Mouse (Mus musculus) CH12.LX (cell line): ENCODE measurements at regions not wholly inside any gene's neighbourhood (a gene's known extent, or its start where the extent isn't known, plus 50 kb on each side); places are given as distances from the start of the nearest gene placed in this dataset.

Experiments
- DNase-seq: peaks from one replicate; pipeline ENCODE4 v3.0.0-alpha.2; 2013; ENCODE audit errors: extremely low read depth
- H3K27ac ChIP-seq: 2 replicates; pipeline ENCODE4 v1.5.1; 2012; ENCODE audit warnings: low read depth, mild to moderate bottlenecking, control low read depth, moderate library complexity; ENCODE audit not compliant: insufficient read depth
- H3K27me3 ChIP-seq: replicated peaks from 2 replicates; pipeline ENCODE3; 2012; ENCODE audit warnings: inconsistent platforms
- H3K36me3 ChIP-seq, 2 experiments: replicated peaks in 1 of 2; 2 replicates each; pipeline versions ENCODE3 to v1.6.1; 2012; ENCODE audit warnings: inconsistent platforms in 1 of 2, low read length in 1 of 2, mild to moderate bottlenecking in 1 of 2, mixed read lengths in 1 of 2, moderate library complexity in 1 of 2; ENCODE audit not compliant: control insufficient read depth in 1 of 2, insufficient read depth in 1 of 2
- H3K4me1 ChIP-seq, 2 experiments: 2 replicates each; pipeline ENCODE4 v1.6.1; 2012; ENCODE audit warnings: inconsistent platforms in 1 of 2, moderate library complexity in 1 of 2; ENCODE audit not compliant: insufficient read depth in 2 of 2, control insufficient read depth in 1 of 2
- H3K4me2 ChIP-seq: 2 replicates; pipeline ENCODE4 v1.6.1; 2012; ENCODE audit warnings: low read depth, mild to moderate bottlenecking, control low read depth; ENCODE audit not compliant: poor library complexity, insufficient read depth, severe bottlenecking
- H3K4me3 ChIP-seq, 3 experiments: fragments of 150-350 bp in 1 of 3; sonication (generic) in 1 of 3; replicated peaks in 1 of 3; 2 replicates each; pipeline versions ENCODE3 to v1.5.1; 2011 to 2012; ENCODE audit warnings: low read depth in 2 of 3, low read length in 2 of 3, mild to moderate bottlenecking in 2 of 3, moderate library complexity in 2 of 3, control low read depth in 1 of 3, improper control_type of control experiment in 1 of 3, inconsistent platforms in 1 of 3, mixed read lengths in 1 of 3; ENCODE audit not compliant: poor library complexity in 1 of 3
- H3K79me2 ChIP-seq: replicated peaks from 2 replicates; pipeline ENCODE4 v1.6.1; 2012; ENCODE audit warnings: mild to moderate bottlenecking, moderate library complexity; ENCODE audit not compliant: control insufficient read depth, poor library complexity, insufficient read depth, severe bottlenecking; ENCODE audit errors: extremely low read depth
- H3K9ac ChIP-seq: 2 replicates; pipeline ENCODE4 v1.6.1; 2012; ENCODE audit warnings: low read depth, mild to moderate bottlenecking, control low read depth, moderate library complexity; ENCODE audit not compliant: insufficient read depth
- H3K9me3 ChIP-seq: replicated peaks from 2 replicates; pipeline ENCODE3; 2012; ENCODE audit warnings: low read length, inconsistent platforms, mixed read lengths
- ELF1 ChIP-seq: IDR thresholded peaks from 2 replicates; pipeline ENCODE4 v1.6.1; 2014; ENCODE audit warnings: low read depth, mild to moderate bottlenecking, inconsistent platforms, low read length, improper control_type of control experiment
- HCFC1 ChIP-seq: IDR thresholded peaks from 2 replicates; pipeline ENCODE4 v1.6.1; 2012; ENCODE audit warnings: low read depth, mild to moderate bottlenecking, inconsistent platforms, low read length, improper control_type of control experiment
- IRF4 ChIP-seq: IDR thresholded peaks from 2 replicates; pipeline ENCODE4 v1.6.1; 2014; ENCODE audit warnings: low read depth, mild to moderate bottlenecking, inconsistent platforms, low read length, improper control_type of control experiment
- JUN ChIP-seq: IDR thresholded peaks from 2 replicates; pipeline ENCODE4 v1.6.1; 2011; ENCODE audit warnings: low read depth, mild to moderate bottlenecking, low read length, improper control_type of control experiment, moderate library complexity; ENCODE audit not compliant: insufficient read depth
- JUND ChIP-seq: conservative IDR thresholded peaks from 2 replicates; pipeline ENCODE4 v1.6.1; 2011; ENCODE audit warnings: low read depth, low read length, improper control_type of control experiment
- MEF2A ChIP-seq: IDR thresholded peaks from 2 replicates; pipeline ENCODE4 v1.6.1; 2014; ENCODE audit warnings: low read depth, mild to moderate bottlenecking, inconsistent platforms, low read length, improper control_type of control experiment, borderline replicate concordance
- MXI1 ChIP-seq: IDR thresholded peaks from 2 replicates; pipeline ENCODE4 v1.6.1; 2011; ENCODE audit warnings: mild to moderate bottlenecking, low read depth, low read length, improper control_type of control experiment
- PAX5 ChIP-seq: IDR thresholded peaks from 2 replicates; pipeline ENCODE4 v1.6.1; 2012; ENCODE audit warnings: low read length, inconsistent platforms, mixed read lengths
- POLR2A ChIP-seq: IDR thresholded peaks from 2 replicates; pipeline ENCODE4 v1.6.1; 2011; ENCODE audit warnings: low read depth, mild to moderate bottlenecking, improper control_type of control experiment, low read length
- RCOR1 ChIP-seq: conservative IDR thresholded peaks from 2 replicates; pipeline ENCODE4 v1.6.1; 2012; ENCODE audit warnings: low read depth, mild to moderate bottlenecking, inconsistent platforms, low read length, improper control_type of control experiment
- TBP ChIP-seq: conservative IDR thresholded peaks from 2 replicates; pipeline ENCODE4 v1.6.1; 2011; ENCODE audit warnings: low read depth, low read length, improper control_type of control experiment
- TCF12 ChIP-seq: IDR thresholded peaks from 2 replicates; pipeline ENCODE4 v1.6.1; 2014; ENCODE audit warnings: low read depth, mild to moderate bottlenecking, inconsistent platforms, low read length, improper control_type of control experiment
- UBTF ChIP-seq: IDR thresholded peaks from 2 replicates; pipeline ENCODE4 v1.6.1; 2012; ENCODE audit warnings: low read depth, mild to moderate bottlenecking, inconsistent platforms, low read length, improper control_type of control experiment, moderate library complexity
- USF2 ChIP-seq: conservative IDR thresholded peaks from 2 replicates; pipeline ENCODE4 v1.6.1; 2011; ENCODE audit warnings: low read depth, low read length, improper control_type of control experiment
- ZC3H11A ChIP-seq: IDR thresholded peaks from 2 replicates; pipeline ENCODE4 v1.6.1; 2012; ENCODE audit warnings: low read depth, mild to moderate bottlenecking, inconsistent platforms, low read length, improper control_type of control experiment
- ZNF384 ChIP-seq: IDR thresholded peaks from 2 replicates; pipeline ENCODE4 v1.6.1; 2012; ENCODE audit warnings: low read depth, low read length, improper control_type of control experiment, inconsistent platforms
- dilution Hi-C: fragments of 300-500 bp; cut with MboI; formaldehyde crosslinking; loops from 2 replicates; pipeline ENCODE4 v1.14.3; 2020; ENCODE audit warnings: low sequenced_read_pairs; ENCODE audit not compliant: extremely low pct_unique_long_range_greater_than_20kb, extremely low pct_ligation_motif_present
- in situ Hi-C: fragments of 300-500 bp; cut with MboI; formaldehyde crosslinking; loops from 3 replicates; pipeline ENCODE4 v1.14.3; 2019; ENCODE audit warnings: low sequenced_read_pairs, low pct_ligation_motif_present, low pct_unique_long_range_greater_than_20kb, mixed read lengths

DNA sequence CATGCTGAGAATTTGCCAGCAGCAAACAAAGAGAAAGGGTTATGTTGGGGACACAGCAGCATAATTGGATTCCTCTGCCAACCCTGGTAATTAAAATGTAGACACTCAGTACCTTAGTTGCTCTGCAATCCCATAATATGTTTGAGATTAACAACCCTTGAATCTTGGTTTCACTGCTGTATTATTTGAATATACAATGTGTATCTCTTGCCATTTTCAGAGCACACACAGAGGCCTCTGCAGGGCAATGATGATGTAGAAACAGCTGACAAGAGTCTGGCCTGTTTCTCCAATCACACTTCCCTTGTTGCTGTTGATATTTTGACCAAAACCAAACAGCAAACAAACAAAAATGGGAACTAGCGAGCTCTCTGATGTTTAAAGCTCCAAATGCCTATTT lies 315.9 kb upstream of the Plscr5 start:
- dilution Hi-C loops, result no loop called here
- no peak overlapping the region for H3K4me2 ChIP-seq
- H3K4me1 ChIP-seq, result no peaks in the 10 kb centered on the region
- TF ChIP-seq MEF2A (no peak), UBTF (no peak), RCOR1 (no peak), TCF12 (no peak), POLR2A (no peak), MXI1 (no peak), PAX5 (no peak), HCFC1 (no peak), USF2 (no peak), TBP (no peak), JUND (no peak)
- H3K9ac ChIP-seq, result no peak overlapping the region
- no peaks in the 10 kb centered on the region for H3K79me2 ChIP-seq
- H3K36me3 ChIP-seq, result no peaks in the 10 kb centered on the region
- no peak for DNase-seq
- H3K27ac ChIP-seq, result no peak overlapping the region
- H3K4me3 ChIP-seq, result no peak overlapping the region
- no peaks in the 10 kb centered on the region for H3K27me3 ChIP-seq
- in situ Hi-C loops, result no loop called here
- no peaks in the 10 kb centered on the region for H3K9me3 ChIP-seq

DNA sequence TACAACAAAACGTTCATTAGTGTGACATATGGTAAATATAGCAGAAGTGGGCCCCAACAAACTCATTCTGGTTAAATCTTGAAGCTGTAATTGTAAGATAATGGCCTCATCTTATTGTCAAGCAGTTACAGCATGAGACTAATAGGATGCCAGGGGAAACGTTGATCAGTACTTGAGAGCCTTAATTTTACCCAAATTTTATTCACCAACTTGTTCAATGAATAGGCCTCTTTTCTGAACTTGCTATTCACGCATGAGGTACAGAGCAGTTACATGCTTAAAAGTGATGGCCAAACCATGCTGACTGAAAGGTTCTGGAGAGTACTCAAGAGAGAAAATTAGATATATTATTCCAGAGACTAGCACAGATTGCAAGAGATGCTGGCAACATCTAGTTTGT lies 361.2 kb upstream of the Plscr5 start:
- H3K27me3 ChIP-seq, result no peaks in the 10 kb centered on the region
- no peaks in the 10 kb centered on the region for H3K9me3 ChIP-seq
- in situ Hi-C loops (no loop called here), dilution Hi-C loops (no loop called here)
- H3K79me2 ChIP-seq, result no peaks in the 10 kb centered on the region
- no peak overlapping the region for H3K4me2 ChIP-seq
- no peaks in the 10 kb centered on the region for H3K36me3 ChIP-seq
- H3K27ac ChIP-seq, result no peak overlapping the region
- H3K9ac ChIP-seq, result no peak overlapping the region
- no peaks in the 10 kb centered on the region for H3K4me1 ChIP-seq
- no peak for TF ChIP-seq ZNF384
- TF ChIP-seq RCOR1, result no peak
- no peak for TF ChIP-seq ZC3H11A
- no peak for TF ChIP-seq ELF1
- no peak for TF ChIP-seq IRF4
- TF ChIP-seq JUND, result no peak
- no peak for TF ChIP-seq JUN
- TF ChIP-seq, all 38 proteins: peak for 0
- no peak overlapping the region for H3K4me3 ChIP-seq
- no peak for DNase-seq
